Mouse (Mus musculus) effector memory CD4-positive, alpha-beta T cell, adult 5 months (primary cell): ENCODE results near the gene Fbxl12. TPM values are rescaled to one million over a fixed set of nuclear protein-coding genes. Genes with fewer than 3 reads are reported as not detected.

Source experiments
- polyA plus RNA-seq: library from polyadenylated mRNA; unstranded; fragments of 100-300 nt; shearing (Covaris generic); gene quantifications from one replicate; pipeline ENCODE4 v1.2.1, GENCODE M21; 2017

The Fbxl12 gene
- 76.7 TPM for polyA plus RNA-seq

GRCm38 (mm10) chr9:20644360-20645081 lies at the start of gene Fbxl12:
TSS of gene Fbxl12 (minus strand) at chr9:20644767.

GRCm38 (mm10) chr9:20651602-20652259 lies 7.2 kb upstream of the Fbxl12 start, which contains the start of gene Pin1:
TSS of gene Pin1 (plus strand) at chr9:20652095.

GRCm38 (mm10) chr9:20642101-20642895 lies 2.3 kb downstream of the Fbxl12 start, which contains the start of gene Ubl5:
TSS of gene Ubl5 (plus strand) at chr9:20642878.

GRCm38 (mm10) chr9:20581175-20581634 lies 63.4 kb downstream of the Fbxl12 start, which contains the start of gene Zfp846:
TSS of gene Zfp846 (plus strand) at chr9:20581291.

Other genes starting within 250 kb of the Fbxl12 start
- gene Zfp26, start 184.6 kb downstream of the Fbxl12 start, polyA plus RNA-seq = 19.1 TPM
- 8.1 TPM for gene Zfp426, start 152.0 kb downstream of the Fbxl12 start, polyA plus RNA-seq
- gene Zfp266, start 123.3 kb downstream of the Fbxl12 start, polyA plus RNA-seq = 32.4 TPM
- gene Zfp846, start 63.5 kb downstream of the Fbxl12 start, polyA plus RNA-seq = 8.3 TPM
- gene Ubl5, start 1.9 kb downstream of the Fbxl12 start, polyA plus RNA-seq = 413 TPM
- gene Pin1, start 7.3 kb upstream of the Fbxl12 start, polyA plus RNA-seq = 18.1 TPM
- gene Olfm2, start 101.6 kb upstream of the Fbxl12 start, polyA plus RNA-seq = not detected
- gene Col5a3, start 170.3 kb upstream of the Fbxl12 start, polyA plus RNA-seq = not detected
- not detected for gene Rdh8, start 173.7 kb upstream of the Fbxl12 start, polyA plus RNA-seq
- gene A230050P20Rik, start 223.9 kb upstream of the Fbxl12 start, polyA plus RNA-seq = 40.4 TPM
- gene Angptl6, start 235.0 kb upstream of the Fbxl12 start, polyA plus RNA-seq = 2.1 TPM
- gene Ppan, start 243.4 kb upstream of the Fbxl12 start, polyA plus RNA-seq = 122 TPM